Comparison of ENCODE assay signal across 19 mouse cellular contexts in genomic region chr14:121710130-121710529, GRCm38 (mm10).
A peak's percentile ranks its signal among the peaks of the same experiment; 100 is the strongest.
DNase-seq lines count a peak whose midpoint lies in the region; ATAC-seq and TF ChIP-seq lines count a peak whose summit lies in the region.
"Had no signal": no experiment of that assay in that cellular context is flagged by ENCODE, and none has a peak within 500 bp of the region (broad histone marks: within the 10 kb centered on the region; RNA-seq: fewer than 3 reads in every experiment).

No protein-coding gene starts in this region.

- no peak overlapping the region for H3K4me2 ChIP-seq in midbrain, embryonic 11.5 days
- H3K4me2 ChIP-seq in intestine, postnatal 0 days (replicated peaks; ENCODE audit: low read depth): no peak overlapping the region
- H3K4me2 ChIP-seq: forebrain, embryonic 13.5 days; heart, embryonic 12.5 days; hindbrain, embryonic 15.5 days had no signal

- peaks cover 65% of the 10 kb centered on the region for H3K4me1 ChIP-seq in midbrain, embryonic 10.5 days
- H3K4me1 ChIP-seq in midbrain, embryonic 11.5 days (ENCODE audit: control insufficient read depth, insufficient read depth, low read length): peaks cover 21% of the 10 kb centered on the region
- H3K4me1 ChIP-seq in intestine, postnatal 0 days (replicated peaks; ENCODE audit: control insufficient read depth, insufficient read depth, low read length): no peaks in the 10 kb centered on the region

- no peak overlapping the region for H3K4me3 ChIP-seq in midbrain, embryonic 10.5 days
- H3K4me3 ChIP-seq in midbrain, embryonic 11.5 days (ENCODE audit: low read depth, low read length): no peak overlapping the region
- no peak overlapping the region for H3K4me3 ChIP-seq in intestine, postnatal 0 days (ENCODE audit: low read depth, low read length)
- H3K4me3 ChIP-seq: embryonic facial prominence, embryonic 10.5 days; forebrain, embryonic 13.5 days; heart, adult 2 months; heart, embryonic 12.5 days; hindbrain, embryonic 10.5 days; hindbrain, embryonic 15.5 days had no signal

- no peak for ATAC-seq in midbrain, embryonic 11.5 days (ENCODE audit: low FRiP score)
- ATAC-seq in CD4-positive, CD25-positive, alpha-beta regulatory T cell, adult 4 months: peak; percentile 77
- ATAC-seq in intestine, postnatal 0 days: no peak
- ATAC-seq: forebrain, embryonic 13.5 days; forebrain, postnatal 0 days; Patski had no signal

- no peak overlapping the region for H3K9ac ChIP-seq in midbrain, embryonic 11.5 days (ENCODE audit: low read length)
- no peak overlapping the region for H3K9ac ChIP-seq in intestine, postnatal 0 days (ENCODE audit: low read depth, low read length)
- H3K9ac ChIP-seq: forebrain, embryonic 13.5 days; forebrain, postnatal 0 days; heart, embryonic 12.5 days; hindbrain, embryonic 15.5 days had no signal

- no peaks in the 10 kb centered on the region for H3K9me3 ChIP-seq in midbrain, embryonic 10.5 days (replicated peaks)
- no peaks in the 10 kb centered on the region for H3K9me3 ChIP-seq in midbrain, embryonic 11.5 days (ENCODE audit: control insufficient read depth, low read length)
- H3K9me3 ChIP-seq in intestine, postnatal 0 days (ENCODE audit: control insufficient read depth): no peaks in the 10 kb centered on the region
- H3K9me3 ChIP-seq: embryonic facial prominence, embryonic 10.5 days; forebrain, embryonic 13.5 days; heart, embryonic 12.5 days; hindbrain, embryonic 10.5 days; hindbrain, embryonic 15.5 days had no signal

- no peak for TF ChIP-seq CTCF in intestine, postnatal 0 days (IDR thresholded peaks at IDR 0.05; ENCODE audit: low read depth)

- no peak for DNase-seq in midbrain, embryonic 10.5 days (ENCODE audit: low spot score)
- no peak for DNase-seq in midbrain, embryonic 11.5 days (ENCODE audit: low spot score, missing footprints)
- peak; percentile 46 for DNase-seq in induced T-regulatory cell, adult 2 months (ENCODE audit: low read depth)
- DNase-seq in kidney, postnatal 14 days: no peak
- no peak for DNase-seq in adrenal gland, postnatal 14 days
- DNase-seq: adrenal gland, adult 8-10 months; cerebellum, adult 11-12 months; cerebellum, postnatal 10 days; forebrain, postnatal 0 days; gastrocnemius, postnatal 14 days; heart, adult 2 months had no signal

- no peaks in the 10 kb centered on the region for H3K27me3 ChIP-seq in midbrain, embryonic 10.5 days (ENCODE audit: low read depth, poor library complexity, severe bottlenecking)
- H3K27me3 ChIP-seq in midbrain, embryonic 11.5 days (ENCODE audit: control insufficient read depth, insufficient read depth, low read length): no peaks in the 10 kb centered on the region
- H3K27me3 ChIP-seq in intestine, postnatal 0 days (replicated peaks; ENCODE audit: control insufficient read depth, insufficient read depth, low read length): no peaks in the 10 kb centered on the region
- H3K27me3 ChIP-seq: forebrain, embryonic 13.5 days; heart, embryonic 12.5 days; hindbrain, embryonic 15.5 days; Patski had no signal

- WGBS in midbrain, embryonic 10.5 days: 69% methylated on average over 3 of the region's 3 CpGs
- WGBS in midbrain, embryonic 11.5 days: 66% methylated on average over 3 of the region's 3 CpGs
- 66% methylated on average over 3 of the region's 3 CpGs for WGBS in intestine, postnatal 0 days

- H3K36me3 ChIP-seq in midbrain, embryonic 10.5 days: no peaks in the 10 kb centered on the region
- H3K36me3 ChIP-seq in midbrain, embryonic 11.5 days (ENCODE audit: control insufficient read depth, insufficient read depth, low read length): no peaks in the 10 kb centered on the region
- no peaks in the 10 kb centered on the region for H3K36me3 ChIP-seq in intestine, postnatal 0 days (ENCODE audit: control insufficient read depth, insufficient read depth)
- H3K36me3 ChIP-seq: embryonic facial prominence, embryonic 10.5 days; heart, embryonic 12.5 days; hindbrain, embryonic 10.5 days; hindbrain, embryonic 15.5 days had no signal

- peak overlapping the region; percentile 42; the same call in 1 of the 2 replicates for H3K27ac ChIP-seq in midbrain, embryonic 10.5 days (replicated peaks)
- H3K27ac ChIP-seq in midbrain, embryonic 11.5 days (ENCODE audit: low read depth, low read length): no peak overlapping the region
- no peak overlapping the region for H3K27ac ChIP-seq in intestine, postnatal 0 days (ENCODE audit: low read depth, low read length)
- H3K27ac ChIP-seq: embryonic facial prominence, embryonic 10.5 days; forebrain, embryonic 13.5 days; heart, adult 2 months; hindbrain, embryonic 10.5 days; hindbrain, embryonic 15.5 days had no signal
